Mouse (Mus musculus) frontal cortex, adult 2 months (tissue): Measurements from ENCODE around the gene Ttll5. TPM values are rescaled to one million over a fixed set of nuclear protein-coding genes. Genes with fewer than 3 reads are reported as not detected.

Experiments
- DNase-seq, 2 experiments: peaks; one replicate each; pipeline ENCODE4 v3.0.0; 2022; ENCODE audit warnings: low spot score in 1 of 2; ENCODE audit errors: extremely low spot score in 1 of 2
- polyA plus RNA-seq: library from polyadenylated mRNA; depleted of rRNA; stranded (reverse); fragments of >200 nt; gene quantifications from 2 replicates; pipeline ENCODE4 v1.2.3, GENCODE M21; 2012

Ttll5 gene
- polyA plus RNA-seq, 1 experiment: 28.7 TPM

- peak in 1 of 2 experiments; percentile 58 for DNase-seq
These were observed 176.2 kb downstream of the Ttll5 start for GRCm38 (mm10) chr12:86000641-86001073.

- peak; percentile 65 to 82 for DNase-seq
These were observed 176.7 kb downstream of the Ttll5 start for GRCm38 (mm10) chr12:86001120-86001655.

- no peak for DNase-seq
These were observed 180.2 kb downstream of the Ttll5 start for GRCm38 (mm10) chr12:86004627-86005026.

GRCm38 (mm10) chr12:86007377-86007776, 182.9 kb downstream of the Ttll5 start:
- DNase-seq: peak in 1 of 2 experiments; percentile 55

GRCm38 (mm10) chr12:86010656-86011055, 186.2 kb downstream of the Ttll5 start:
- DNase-seq: no peak

GRCm38 (mm10) chr12:86012195-86012594, 187.7 kb downstream of the Ttll5 start:
- no peak for DNase-seq

- DNase-seq: no peak
These were observed 189.7 kb downstream of the Ttll5 start for GRCm38 (mm10) chr12:86014174-86014573.

GRCm38 (mm10) chr12:86014621-86015020, 190.2 kb downstream of the Ttll5 start:
- no peak for DNase-seq

GRCm38 (mm10) chr12:86015114-86015513, 190.7 kb downstream of the Ttll5 start:
- DNase-seq: no peak

- peak in 1 of 2 experiments; percentile 52 for DNase-seq
These were observed 192.9 kb downstream of the Ttll5 start for GRCm38 (mm10) chr12:86017360-86017759.

- peak in 1 of 2 experiments; percentile 18 for DNase-seq
These were observed 197.1 kb downstream of the Ttll5 start for GRCm38 (mm10) chr12:86021583-86021982.

GRCm38 (mm10) chr12:86022282-86022984, 198.0 kb downstream of the Ttll5 start:
- no peak for DNase-seq

GRCm38 (mm10) chr12:86023081-86023871, 198.8 kb downstream of the Ttll5 start:
- no peak for DNase-seq

- peak in 1 of 2 experiments; percentile 41 for DNase-seq
These were observed 200.0 kb downstream of the Ttll5 start for GRCm38 (mm10) chr12:86024426-86024825.

- no peak for DNase-seq
These were observed 201.0 kb downstream of the Ttll5 start for GRCm38 (mm10) chr12:86025480-86025879.

GRCm38 (mm10) chr12:86027000-86027399, 202.5 kb downstream of the Ttll5 start:
- no peak for DNase-seq

- no peak for DNase-seq
These were observed 203.3 kb downstream of the Ttll5 start for GRCm38 (mm10) chr12:86027747-86028146.

- no peak for DNase-seq
These were observed 206.5 kb downstream of the Ttll5 start for GRCm38 (mm10) chr12:86030932-86031331.

- no peak for DNase-seq
These were observed 211.1 kb downstream of the Ttll5 start for GRCm38 (mm10) chr12:86035586-86035985.

- no peak for DNase-seq
These were observed 212.1 kb downstream of the Ttll5 start for GRCm38 (mm10) chr12:86036368-86037166.
